Mouse (Mus musculus) induced T-regulatory cell, adult 2 months (primary cell): ENCODE measurements around the gene Gm49711.
"Not testable (repeated sequence)": the region's sequence is repeated elsewhere in the genome, so short reads cannot be mapped to it uniquely, and the experiment has no call there.

Source experiments
- DNase-seq: peaks from one replicate; pipeline ENCODE4 v3.0.0-alpha.2; 2012; ENCODE audit warnings: low read depth

Gm49711 gene

GRCm38 (mm10) chr16:92179306-92179705, 121.2 kb downstream of the Gm49711 start:
- no peak for DNase-seq

GRCm38 (mm10) chr16:92183477-92183876, 125.4 kb downstream of the Gm49711 start:
- DNase-seq: no peak

- no peak for DNase-seq
Measured at GRCm38 (mm10) chr16:92190603-92191002, 132.5 kb downstream of the Gm49711 start.

GRCm38 (mm10) chr16:92195094-92195493, 137.0 kb downstream of the Gm49711 start:
- no peak for DNase-seq

GRCm38 (mm10) chr16:92196741-92197331, 138.7 kb downstream of the Gm49711 start:
- DNase-seq: no peak

- no peak for DNase-seq
Measured at GRCm38 (mm10) chr16:92200615-92201014, 142.5 kb downstream of the Gm49711 start.

GRCm38 (mm10) chr16:92203599-92203998, 145.5 kb downstream of the Gm49711 start:
- DNase-seq: no peak

- no peak for DNase-seq
Measured at GRCm38 (mm10) chr16:92209291-92209781, 151.2 kb downstream of the Gm49711 start.

- not testable (repeated sequence) for DNase-seq
Measured at GRCm38 (mm10) chr16:92210316-92210715, 152.2 kb downstream of the Gm49711 start.

GRCm38 (mm10) chr16:92213911-92214310, 155.8 kb downstream of the Gm49711 start:
- not testable (repeated sequence) for DNase-seq

- no peak for DNase-seq
Measured at GRCm38 (mm10) chr16:92215599-92216390, 157.7 kb downstream of the Gm49711 start.

- DNase-seq: no peak
Measured at GRCm38 (mm10) chr16:92220754-92221153, 162.6 kb downstream of the Gm49711 start.

GRCm38 (mm10) chr16:92228332-92228919, 170.3 kb downstream of the Gm49711 start:
- DNase-seq: no peak

- no peak for DNase-seq
Measured at GRCm38 (mm10) chr16:92230476-92230931, 172.4 kb downstream of the Gm49711 start.

- DNase-seq: no peak
Measured at GRCm38 (mm10) chr16:92234530-92234929, 176.4 kb downstream of the Gm49711 start.

- no peak for DNase-seq
Measured at GRCm38 (mm10) chr16:92235222-92235621, 177.1 kb downstream of the Gm49711 start.
